Mouse (Mus musculus): ENCODE measurements at regions not wholly inside any gene's neighbourhood (a gene's known extent, or its start where the extent isn't known, plus 50 kb on each side); places are given as distances from the start of the nearest gene placed in this dataset.

GRCm38 (mm10) chr10:98461538-98461937 is 452.7 kb upstream of the Atp2b1 start:
- no peak for DNase-seq

GRCm38 (mm10) chr10:98474581-98474980 is 439.6 kb upstream of the Atp2b1 start:
- no peak for DNase-seq

DNA sequence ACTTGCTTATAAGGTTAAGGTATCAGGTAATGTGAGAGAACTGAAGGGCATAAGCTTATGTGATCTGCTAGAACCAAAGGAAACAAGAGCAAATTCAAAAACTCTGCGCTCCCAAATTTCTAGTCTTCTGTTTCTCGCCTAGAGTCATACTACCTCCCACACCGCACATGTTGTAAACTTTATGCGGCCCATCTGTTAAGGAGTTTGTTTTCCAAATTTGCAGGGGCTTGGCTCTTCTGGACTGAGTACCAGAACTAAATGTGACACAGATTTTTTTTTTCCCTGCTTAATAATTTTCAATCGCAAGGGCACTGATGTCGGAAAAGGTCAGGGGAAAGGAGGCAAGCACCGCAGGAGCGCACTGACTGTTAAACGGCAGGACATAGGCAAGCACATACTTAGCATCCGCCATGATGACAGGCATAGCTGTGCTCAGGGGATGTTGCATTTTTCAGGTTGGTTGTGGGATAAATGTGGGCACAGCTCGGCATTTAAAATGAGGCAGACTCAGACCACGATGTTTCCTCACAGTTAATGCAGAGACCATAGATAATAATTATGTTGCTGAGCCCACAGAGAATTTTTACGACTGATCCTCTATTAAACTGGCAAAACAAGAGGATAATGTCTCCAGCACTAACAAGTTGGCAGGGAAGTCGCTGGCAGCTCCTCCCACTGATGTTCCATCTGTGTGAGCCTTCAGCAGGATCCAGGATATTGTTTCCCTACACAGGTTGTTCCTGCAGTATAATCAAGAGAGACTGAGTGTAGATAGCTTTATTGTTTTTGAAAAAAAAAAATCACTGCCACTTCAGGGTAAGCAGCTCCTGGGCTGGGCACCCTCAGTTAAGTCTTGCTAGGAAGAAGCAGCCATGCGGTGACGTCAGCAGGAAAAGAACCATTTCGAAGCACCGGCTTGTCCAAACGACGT is 428.2 kb upstream of the Atp2b1 start:
- DNase-seq, result peak; percentile 8

GRCm38 (mm10) chr10:98494354-98494753 is 419.9 kb upstream of the Atp2b1 start:
- DNase-seq, result peak; percentile 40

- DNase-seq, result no peak
Observed at GRCm38 (mm10) chr10:98496254-98496653, 418.0 kb upstream of the Atp2b1 start.

DNA sequence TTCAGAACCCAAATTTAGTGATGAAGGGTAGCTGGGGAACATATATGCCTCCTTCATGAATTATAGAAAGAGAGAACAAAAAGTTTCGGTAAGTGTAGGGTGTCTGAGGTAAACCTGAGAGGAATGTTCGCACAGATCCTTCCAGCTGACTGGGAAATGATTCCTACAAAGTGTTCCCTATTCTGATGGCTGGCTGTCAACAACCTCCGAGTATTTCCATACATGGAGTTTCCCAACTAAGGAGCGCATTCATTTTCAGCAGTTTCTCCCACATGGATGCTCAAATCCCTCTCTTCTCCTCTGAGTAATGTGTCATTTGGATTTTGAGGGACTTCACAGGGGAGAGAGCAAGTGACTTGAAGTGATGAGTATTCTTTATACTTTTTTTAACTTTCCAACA is 413.9 kb upstream of the Atp2b1 start:
- no peak for DNase-seq

GRCm38 (mm10) chr10:98501566-98501965 is 412.6 kb upstream of the Atp2b1 start:
- no peak for DNase-seq

DNA sequence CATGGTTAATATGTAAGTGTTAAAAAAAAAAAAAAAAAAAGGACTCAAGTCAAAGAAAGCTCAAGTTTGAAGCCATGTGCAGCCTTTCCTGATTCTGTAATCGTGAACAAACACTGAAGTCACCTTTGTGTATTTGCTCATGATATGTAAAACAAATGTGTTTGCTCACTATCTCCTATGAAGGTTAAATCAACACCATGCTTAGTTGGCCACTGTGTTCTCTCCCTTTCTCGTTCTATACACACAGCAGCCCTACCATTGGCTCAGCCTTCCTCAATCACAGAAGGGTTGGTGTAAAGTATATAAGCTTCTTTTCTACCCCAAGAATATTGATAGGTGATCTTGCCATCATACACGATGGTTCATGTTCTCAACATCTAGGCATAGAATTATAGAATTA is 409.7 kb upstream of the Atp2b1 start:
- no peak for DNase-seq

DNA sequence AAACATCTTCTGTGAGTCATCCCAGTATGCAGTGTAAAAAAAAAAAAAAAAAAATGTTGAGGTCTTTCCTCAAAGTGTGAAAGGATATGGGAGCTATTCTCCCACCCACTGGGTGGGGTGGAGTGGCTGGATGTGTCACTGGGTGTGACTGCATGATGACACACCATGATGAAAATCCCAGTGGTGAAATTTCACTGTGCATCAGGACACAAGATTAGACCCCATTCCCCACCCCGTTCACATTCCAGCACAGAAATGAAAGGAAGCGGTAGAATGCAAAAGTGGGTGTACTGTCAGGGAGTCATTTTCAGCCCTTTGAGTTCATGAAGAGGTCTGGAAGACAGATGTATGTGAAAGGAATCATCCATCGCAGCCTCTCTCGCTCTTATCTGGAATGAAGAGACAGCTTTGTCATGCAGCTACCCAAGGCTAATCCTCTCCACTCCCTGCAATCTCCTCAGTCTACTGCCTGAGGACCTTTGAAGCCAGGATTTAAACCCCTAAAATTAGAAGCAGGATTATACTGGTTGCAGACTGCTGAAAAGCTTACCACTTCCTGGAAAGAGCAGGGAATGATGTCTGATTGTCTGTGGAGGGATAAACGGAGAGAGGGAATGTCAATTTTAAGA is 405.6 kb upstream of the Atp2b1 start:
- DNase-seq, result peak; percentile 14

DNA sequence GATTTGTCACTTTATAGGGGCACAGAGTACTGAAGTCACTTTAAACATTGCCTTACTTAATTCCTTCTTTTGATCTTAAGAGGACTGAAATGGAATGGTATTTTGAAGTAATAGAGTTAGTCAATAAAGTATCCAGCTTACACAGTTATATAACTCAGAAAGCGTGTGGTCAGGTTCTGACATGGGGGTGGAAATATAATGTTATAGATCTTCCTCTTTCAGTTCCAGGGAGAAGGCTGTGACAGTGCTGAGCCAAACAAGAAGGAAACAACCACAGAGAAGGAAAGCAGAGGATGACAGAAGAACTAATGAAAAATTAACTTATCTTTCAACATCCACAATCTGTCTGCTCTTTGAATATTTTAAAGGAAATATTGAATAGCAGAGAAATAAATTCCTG is 399.4 kb upstream of the Atp2b1 start:
- no peak for DNase-seq

DNA sequence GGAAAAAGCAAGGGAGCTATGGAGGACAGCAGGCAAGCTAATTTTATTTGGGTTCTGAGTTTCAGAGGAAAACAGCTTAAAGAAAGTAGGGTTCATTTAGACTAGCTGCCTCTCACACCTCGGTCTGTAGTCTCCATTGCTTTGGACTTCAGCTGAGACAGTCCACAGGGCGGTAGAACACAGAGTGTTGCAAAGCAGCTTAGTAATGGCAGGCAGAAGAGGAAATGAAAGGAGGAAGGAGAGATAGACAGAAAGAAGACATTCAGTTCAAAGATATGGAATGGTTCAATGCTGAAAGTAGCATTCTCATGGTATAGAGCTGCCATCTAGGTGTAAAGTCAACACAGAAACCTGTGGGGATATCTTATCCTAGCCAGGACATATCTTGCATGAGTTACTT is 396.6 kb upstream of the Atp2b1 start:
- no peak for DNase-seq

DNA sequence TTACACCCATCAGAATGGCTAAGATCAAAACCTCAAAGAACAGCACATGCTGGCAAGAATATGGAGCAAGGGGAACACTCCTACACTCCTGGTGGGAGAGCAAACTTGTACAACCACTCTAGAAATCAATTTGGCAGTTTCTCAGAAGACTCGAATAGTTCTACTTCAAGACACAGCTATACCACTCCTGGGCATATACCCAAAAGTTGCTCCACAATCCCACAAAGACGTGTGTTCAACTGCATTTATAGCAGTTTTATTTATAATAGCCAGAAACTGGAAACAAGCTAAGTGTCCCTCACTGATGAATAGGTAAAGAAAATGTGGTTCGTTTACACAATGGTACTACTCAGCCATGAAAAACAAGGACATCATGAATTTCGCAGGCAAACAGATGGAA is 384.6 kb upstream of the Atp2b1 start:
- DNase-seq, result no peak

GRCm38 (mm10) chr10:98531425-98531824 is 382.8 kb upstream of the Atp2b1 start:
- no peak for DNase-seq

- DNase-seq, result no peak
Observed at GRCm38 (mm10) chr10:98538706-98539105, 375.5 kb upstream of the Atp2b1 start.

DNA sequence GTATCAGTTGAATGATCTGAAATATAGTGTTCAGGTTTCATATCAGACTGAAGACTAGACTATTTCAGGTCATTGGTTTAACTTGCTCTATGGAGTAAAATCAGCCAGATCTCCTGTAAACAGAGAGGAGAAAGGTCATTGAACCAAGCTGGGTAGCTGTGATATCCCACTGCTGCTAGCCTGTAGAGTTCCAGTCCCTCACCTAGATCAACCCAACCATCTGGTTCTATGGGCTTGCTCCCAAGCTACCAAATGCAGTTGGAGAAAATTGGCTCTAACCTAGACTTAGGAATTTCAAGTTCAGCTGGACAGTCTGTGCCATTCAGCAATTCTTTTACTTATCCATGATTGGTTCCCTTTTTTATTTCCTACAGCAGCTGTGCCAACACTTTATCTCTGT is 373.1 kb upstream of the Atp2b1 start:
- no peak for DNase-seq

DNA sequence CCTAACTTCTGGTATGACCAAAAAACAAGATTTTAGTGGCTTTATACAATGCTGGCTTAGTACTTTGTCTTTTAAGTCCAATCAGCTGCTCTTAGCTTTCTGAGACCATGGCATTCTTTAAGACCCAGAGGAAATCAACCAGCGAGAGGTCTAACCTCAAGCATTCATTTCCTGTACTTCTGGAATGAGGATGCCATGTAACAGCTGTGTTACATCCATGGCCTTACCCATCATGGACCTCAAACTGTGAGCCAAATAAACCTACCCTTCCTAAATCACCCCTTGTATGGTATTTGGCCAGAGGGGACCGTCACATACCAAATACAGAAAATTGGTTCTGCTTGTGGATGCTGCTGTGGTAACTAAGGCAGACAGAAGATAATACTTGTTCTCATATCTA is 372.1 kb upstream of the Atp2b1 start:
- DNase-seq, result no peak

DNA sequence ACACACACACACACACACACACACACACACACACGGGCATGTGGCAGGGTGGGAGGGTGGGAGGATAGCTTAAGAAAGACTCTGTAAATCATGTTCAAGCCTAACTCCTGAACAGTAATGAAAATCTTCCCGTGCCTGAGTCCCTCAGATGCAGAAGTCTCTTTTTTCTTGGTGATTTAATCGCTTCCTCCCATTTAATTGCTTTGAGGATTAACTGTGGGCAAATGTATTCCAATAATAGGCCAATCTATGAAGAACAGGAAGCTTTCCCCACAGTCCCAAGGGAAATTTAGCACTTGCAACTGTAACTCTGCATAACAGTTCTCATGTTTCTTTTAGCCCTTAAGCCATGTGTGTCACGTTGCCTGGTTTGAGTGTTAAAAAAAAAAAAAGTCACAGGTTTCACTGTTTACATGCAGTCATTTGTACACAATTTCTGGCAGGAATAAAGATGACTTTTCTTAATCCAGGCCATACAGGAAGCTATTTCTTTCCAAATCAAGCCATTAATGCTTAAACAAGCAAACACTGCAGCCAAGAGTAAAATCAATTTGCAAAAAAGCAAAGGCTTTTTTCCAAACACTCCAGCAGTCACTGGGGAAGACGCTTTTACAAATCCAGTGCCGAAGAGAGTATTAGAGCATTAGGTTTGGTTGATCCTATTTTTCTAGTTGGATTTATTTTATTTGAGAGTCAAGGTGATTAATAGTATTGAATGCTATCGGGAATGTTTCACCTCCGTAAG is 370.8 kb upstream of the Atp2b1 start:
- DNase-seq, result peak; percentile 6

GRCm38 (mm10) chr10:98543998-98544349 is 370.2 kb upstream of the Atp2b1 start:
- peak; percentile 7 for DNase-seq

DNA sequence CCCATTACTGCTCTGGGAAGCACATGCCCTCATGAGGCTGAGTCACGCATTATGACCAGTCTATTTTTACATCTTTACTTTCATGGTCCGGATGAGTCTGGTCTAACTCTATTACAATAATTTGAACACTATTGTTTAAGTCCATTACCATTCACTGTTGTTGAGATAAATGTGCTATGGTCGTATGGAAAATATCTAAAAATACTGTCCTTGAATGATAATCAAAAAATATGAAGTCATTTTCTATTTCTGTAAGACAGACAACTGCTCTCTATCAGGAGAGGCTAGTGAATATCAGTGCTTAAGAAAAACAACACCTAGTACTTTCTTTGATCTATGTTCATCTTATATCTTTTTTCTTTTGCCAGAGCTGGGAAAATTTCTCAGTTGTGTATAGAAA is 359.6 kb upstream of the Atp2b1 start:
- DNase-seq, result no peak

DNA sequence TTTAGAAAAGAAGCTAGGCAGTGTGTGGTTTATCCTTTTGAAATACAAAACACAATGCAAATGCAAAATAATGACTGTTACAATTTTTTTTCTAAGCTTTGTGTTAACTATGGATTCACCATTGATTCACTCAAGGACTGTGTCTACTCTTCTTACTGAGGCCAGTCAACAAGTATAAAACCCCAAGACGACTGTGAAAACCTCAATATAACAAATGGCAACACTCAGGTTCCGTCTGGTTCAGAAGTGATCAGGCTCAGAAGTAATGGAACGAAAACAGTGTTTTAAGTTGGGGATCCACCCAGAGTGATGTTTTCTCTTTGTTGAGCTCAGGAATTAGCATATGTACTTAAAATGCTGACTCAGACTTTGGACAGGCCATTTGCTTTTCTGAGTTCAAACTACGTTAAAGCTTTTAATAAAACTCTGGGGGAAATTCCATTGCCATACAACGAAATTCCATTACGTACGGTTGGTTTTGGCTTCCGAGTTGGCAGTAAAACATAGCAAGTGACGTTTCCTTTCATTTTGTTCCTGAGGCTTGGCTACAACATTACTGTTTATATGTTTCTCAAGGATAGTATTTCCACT is 356.6 kb upstream of the Atp2b1 start:
- DNase-seq, result no peak

DNA sequence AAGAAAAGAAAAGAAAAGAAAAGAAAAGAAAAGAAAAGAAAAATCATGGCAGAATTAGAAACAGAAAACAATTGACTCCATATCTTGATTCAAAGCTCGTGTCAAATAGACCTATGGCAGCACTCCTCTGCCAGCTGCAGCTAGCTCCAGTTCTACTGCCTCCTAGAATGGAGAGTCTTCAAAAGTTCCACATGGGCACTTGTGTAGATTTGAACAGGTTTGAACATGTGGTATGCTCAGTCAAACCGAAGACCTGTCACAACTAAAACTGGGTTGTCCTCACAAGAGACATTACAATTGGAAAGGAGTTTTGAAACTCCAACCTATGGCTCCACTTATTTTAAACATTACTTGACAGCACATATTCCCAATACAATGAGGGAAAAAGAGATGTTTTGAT is 355.6 kb upstream of the Atp2b1 start:
- DNase-seq, result no peak

DNA sequence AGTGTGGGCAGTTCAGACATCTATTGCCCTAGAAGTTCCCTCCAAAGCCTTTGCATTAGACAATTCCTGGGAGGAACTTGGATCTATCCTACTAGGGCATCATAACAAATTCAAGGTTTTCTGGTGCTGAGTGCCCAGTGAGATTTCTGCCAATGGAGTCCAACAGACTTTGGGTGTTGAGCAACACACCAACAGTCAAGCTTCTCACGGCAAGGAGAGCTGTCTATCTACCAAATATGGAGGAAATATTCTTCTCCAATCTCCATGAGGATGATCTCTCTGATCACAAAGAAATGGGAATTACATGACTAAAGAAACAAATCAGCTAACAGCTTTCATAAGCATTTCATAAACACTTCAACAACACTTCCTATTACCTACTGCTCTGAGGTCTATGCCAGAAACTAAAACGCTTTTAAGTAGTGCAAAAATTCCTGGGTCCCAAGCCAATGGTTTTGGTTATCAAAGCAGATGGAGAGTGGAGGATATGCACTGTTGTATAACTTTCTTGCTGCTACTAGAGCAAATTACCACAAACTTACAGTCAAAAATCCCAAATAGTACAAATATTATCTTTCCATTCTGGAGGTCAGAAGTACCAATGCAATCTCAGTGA is 351.8 kb upstream of the Atp2b1 start:
- DNase-seq, result no peak

Measured in gastrocnemius, postnatal 25 days (tissue).